Mouse (Mus musculus): ENCODE results near the gene Slc22a16. TPM values are rescaled to one million over a fixed set of nuclear protein-coding genes. Genes with fewer than 3 reads are reported as not detected.
A peak's percentile ranks its signal among the peaks of the same experiment; 100 is the strongest.

Slc22a16 gene
- not detected in 2 replicates for polyA plus RNA-seq (2012; rRNA removed)

DNA sequence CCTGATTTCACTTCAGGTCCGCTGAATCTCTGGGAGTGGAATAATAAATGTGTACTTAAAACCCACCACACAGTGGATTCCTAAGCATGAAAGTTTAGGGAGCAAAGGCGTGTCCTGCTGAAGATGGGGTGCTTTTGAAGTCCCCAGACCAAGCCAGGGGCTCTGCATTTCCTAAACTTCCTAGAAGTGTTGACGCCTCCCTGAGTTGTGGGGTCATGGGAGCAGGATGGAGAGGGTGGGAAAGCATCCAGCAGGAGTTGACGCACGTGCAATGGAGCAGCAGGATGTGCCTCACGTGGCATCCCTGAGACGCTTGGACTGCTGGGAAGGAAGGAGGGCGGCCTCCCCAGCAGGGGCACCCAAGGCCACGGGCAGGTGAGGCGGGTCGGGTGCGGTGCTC, at the start of gene Slc22a16:
Slc22a16 (plus strand) TSS at position 301 of the 400 bp plus-strand sequence.
- Histone ChIP-seq H3K27ac (ENCODE audit: insufficient read depth, low read length) (no peak within 1 kb of the TSS), H3K4me1 (ENCODE audit: control insufficient read depth, insufficient read depth, low read length) (no peaks in the 10 kb centered on the region), H3K4me3 (ENCODE audit: insufficient read depth, low read length) (no peak within 1 kb of the TSS)
- TF ChIP-seq CTCF (IDR thresholded peaks at IDR 0.05; ENCODE audit: extremely low read depth, insufficient read depth, low read length) (no peak), POLR2A (IDR thresholded peaks at IDR 0.05; ENCODE audit: extremely low read depth, insufficient read depth, low read length) (no peak)

DNA sequence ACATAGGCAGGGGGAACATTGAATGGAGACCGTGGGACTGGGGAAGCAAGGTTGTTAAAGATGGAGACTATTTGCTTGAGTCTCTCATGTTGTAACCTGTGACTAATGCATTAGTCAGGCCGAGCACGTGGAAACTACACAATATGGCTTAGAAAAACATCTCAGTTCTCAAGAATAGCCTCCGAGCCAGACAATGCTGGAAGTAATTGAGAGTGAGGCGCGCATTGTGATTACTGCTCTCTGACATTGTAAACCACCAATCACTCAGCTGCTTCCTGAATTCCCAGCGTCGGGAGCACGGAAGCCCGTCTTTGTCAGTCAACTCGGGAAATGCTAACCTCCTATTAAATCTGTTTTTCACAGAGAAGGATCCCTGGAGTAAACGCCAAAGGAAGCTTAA, 48.6 kb upstream of the Slc22a16 start:
- Histone ChIP-seq H3K27ac (ENCODE audit: insufficient read depth, low read length) (peak overlapping the region; percentile 27), H3K4me1 (ENCODE audit: control insufficient read depth, insufficient read depth, low read length) (peaks cover 5% of the 10 kb centered on the region), H3K4me3 (ENCODE audit: insufficient read depth, low read length) (no peak overlapping the region)
- TF ChIP-seq CTCF (IDR thresholded peaks at IDR 0.05; ENCODE audit: extremely low read depth, insufficient read depth, low read length): no peak
- no peak for TF ChIP-seq POLR2A (IDR thresholded peaks at IDR 0.05; ENCODE audit: extremely low read depth, insufficient read depth, low read length)

DNA sequence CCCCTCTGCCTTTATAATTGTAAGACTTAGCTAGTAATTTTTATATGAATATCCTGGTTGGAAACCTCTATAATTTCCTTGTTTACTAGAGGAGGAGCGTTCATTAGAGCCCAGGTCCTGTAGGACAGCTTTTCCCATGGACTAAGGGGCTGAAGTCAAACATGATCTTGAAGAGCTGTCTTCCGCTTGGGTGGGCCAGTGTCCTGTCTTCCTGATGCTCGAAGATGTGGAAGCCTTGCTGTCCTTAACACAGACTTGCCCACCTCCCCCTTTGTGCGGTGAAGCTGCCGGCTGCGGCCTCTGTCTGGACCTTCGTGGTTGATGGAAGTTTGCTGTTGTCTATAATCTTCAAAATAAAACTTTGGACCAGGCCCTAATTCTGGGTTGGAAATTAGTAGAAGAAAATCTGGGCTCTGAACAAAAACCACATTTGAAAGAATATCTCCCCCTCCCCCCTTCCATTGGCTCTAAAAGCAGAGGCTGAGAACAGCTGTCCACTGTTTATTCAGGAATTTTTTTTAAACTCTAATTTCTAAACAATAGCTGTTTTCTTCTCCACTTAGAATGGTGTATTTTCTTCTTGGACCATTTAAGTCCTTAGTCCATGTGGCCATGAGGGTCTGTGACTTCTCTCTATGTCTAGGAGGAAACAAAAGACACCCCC, 46.7 kb upstream of the Slc22a16 start:
- Histone ChIP-seq H3K27ac (ENCODE audit: insufficient read depth, low read length) (peak overlapping the region; percentile 85; the same call in 1 of the 2 replicates), H3K4me1 (ENCODE audit: control insufficient read depth, insufficient read depth, low read length) (peaks cover 5% of the 10 kb centered on the region), H3K4me3 (ENCODE audit: insufficient read depth, low read length) (no peak overlapping the region)
- TF ChIP-seq CTCF (IDR thresholded peaks at IDR 0.05; ENCODE audit: extremely low read depth, insufficient read depth, low read length) (no peak), POLR2A (IDR thresholded peaks at IDR 0.05; ENCODE audit: extremely low read depth, insufficient read depth, low read length) (no peak)

DNA sequence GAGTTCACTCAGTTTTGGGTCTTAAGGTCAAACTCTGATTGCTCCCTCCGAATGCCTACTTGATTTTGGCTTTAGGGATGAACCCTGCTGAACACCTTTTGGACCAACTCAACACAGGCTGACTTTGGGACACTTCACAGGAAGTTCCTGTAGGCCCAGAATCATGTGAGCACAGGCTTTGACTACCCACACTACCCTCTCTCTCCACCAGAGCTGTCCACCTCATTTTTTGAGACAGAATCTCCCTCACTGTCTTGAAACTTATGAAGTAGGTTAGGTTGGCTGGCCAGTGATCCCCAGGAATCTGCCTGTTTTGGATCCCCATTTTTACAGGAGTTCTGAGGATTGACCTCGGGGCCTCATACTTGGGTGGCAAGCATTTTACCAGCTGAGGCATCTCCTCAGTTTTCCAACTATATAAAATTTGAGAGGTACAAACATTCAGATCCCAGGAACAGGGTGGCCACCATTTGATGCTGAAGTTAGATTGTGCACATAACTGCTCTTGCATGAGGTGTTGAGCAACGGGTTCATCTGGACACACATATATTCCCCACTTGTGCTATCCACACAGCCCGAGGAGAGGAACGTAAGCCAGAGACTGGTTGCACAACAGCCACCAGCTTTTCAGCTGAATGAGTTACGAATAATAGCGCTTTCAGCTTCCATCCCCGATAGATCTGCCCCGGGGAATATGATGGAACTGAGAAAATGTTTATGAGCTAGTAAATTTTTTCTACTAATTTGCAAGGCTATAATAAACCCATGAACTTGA, 45.9 kb upstream of the Slc22a16 start:
- no peak overlapping the region for H3K4me3 ChIP-seq (ENCODE audit: insufficient read depth, low read length)
- peaks cover 2% of the 10 kb centered on the region; the same call in 1 of the 2 replicates for H3K4me1 ChIP-seq (ENCODE audit: control insufficient read depth, insufficient read depth, low read length)
- peak overlapping the region; percentile 85 for H3K27ac ChIP-seq (ENCODE audit: insufficient read depth, low read length)
- no peak for TF ChIP-seq CTCF (IDR thresholded peaks at IDR 0.05; ENCODE audit: extremely low read depth, insufficient read depth, low read length)

DNA sequence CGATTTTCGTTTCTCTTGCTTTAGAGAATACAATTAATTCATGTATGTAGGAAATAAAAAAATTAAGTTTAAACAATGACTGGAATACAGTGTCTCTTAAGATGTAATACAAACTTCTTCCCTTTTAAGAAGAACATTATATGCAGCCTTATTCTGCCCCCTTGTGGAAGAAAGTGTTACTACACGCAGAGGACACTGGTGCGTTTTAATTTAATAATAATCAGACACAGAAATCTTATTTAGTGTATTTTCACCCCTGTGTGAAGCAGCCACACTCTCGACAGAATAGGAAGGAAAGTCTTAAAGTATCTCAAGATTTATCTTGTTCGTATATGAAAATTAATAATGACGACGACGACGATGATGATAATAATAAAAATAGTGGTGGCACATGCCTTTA, 45.1 kb upstream of the Slc22a16 start:
- Histone ChIP-seq H3K27ac (ENCODE audit: insufficient read depth, low read length) (no peak overlapping the region), H3K4me1 (ENCODE audit: control insufficient read depth, insufficient read depth, low read length) (peaks cover 2% of the 10 kb centered on the region; the same call in 1 of the 2 replicates), H3K4me3 (ENCODE audit: insufficient read depth, low read length) (no peak overlapping the region)
- TF ChIP-seq POLR2A (IDR thresholded peaks at IDR 0.05; ENCODE audit: extremely low read depth, insufficient read depth, low read length): no peak
- peak; percentile 35; the same call in 1 of the 2 replicates for TF ChIP-seq CTCF (IDR thresholded peaks at IDR 0.05; ENCODE audit: extremely low read depth, insufficient read depth, low read length)

DNA sequence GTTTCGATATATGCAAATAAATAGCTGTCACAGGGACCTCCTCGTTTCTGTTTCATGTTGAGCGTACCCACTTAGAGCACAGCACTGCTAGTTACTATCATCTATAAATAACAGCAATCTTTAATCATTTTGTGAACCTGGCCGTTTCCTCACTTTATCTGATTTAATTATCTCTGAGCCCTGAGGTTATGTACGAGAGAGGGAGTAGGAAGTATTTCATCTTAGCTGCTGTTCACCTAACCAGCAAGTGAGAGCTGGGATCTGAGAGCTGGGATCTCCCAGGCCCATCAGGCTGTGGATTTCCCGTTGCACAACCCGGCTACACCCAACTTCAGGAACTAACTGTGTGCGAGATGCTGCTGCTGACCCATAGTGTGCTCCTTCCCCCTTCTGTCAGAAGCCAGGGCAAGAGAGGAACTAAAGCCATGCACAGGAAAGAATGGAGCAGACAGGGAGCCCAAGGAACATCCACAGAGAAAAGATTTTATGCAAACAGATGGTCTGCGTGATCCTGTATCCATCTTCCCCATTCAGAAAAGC, 44.5 kb upstream of the Slc22a16 start:
- peaks cover 2% of the 10 kb centered on the region; the same call in 1 of the 2 replicates for H3K4me1 ChIP-seq (ENCODE audit: control insufficient read depth, insufficient read depth, low read length)
- H3K27ac ChIP-seq (ENCODE audit: insufficient read depth, low read length): no peak overlapping the region
- no peak for TF ChIP-seq CTCF (IDR thresholded peaks at IDR 0.05; ENCODE audit: extremely low read depth, insufficient read depth, low read length)
- no peak for TF ChIP-seq POLR2A (IDR thresholded peaks at IDR 0.05; ENCODE audit: extremely low read depth, insufficient read depth, low read length)
- no peak overlapping the region for H3K4me3 ChIP-seq (ENCODE audit: insufficient read depth, low read length)

DNA sequence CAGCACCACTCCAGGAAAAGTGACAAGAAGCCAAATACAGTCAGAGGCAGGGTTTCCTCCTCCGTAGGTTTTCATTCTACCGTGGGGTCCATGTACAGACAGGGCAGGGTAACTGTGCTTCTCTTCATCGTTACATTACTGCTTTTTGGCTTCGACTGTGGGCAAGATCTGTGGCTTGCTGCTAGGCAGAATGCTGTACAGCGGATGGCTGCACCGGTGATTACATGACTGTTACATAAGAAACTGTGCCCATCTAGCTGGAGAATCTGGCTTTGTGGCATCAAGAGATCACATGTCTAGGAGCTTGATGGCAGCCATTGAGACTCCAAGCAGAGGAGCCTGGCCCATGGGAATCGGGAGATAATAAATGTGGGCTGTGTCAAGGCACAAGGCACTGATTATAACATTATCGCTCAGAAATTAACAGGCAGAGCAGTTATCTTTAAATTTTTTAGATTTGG, 43.8 kb upstream of the Slc22a16 start:
- Histone ChIP-seq H3K4me3 (ENCODE audit: insufficient read depth, low read length) (no peak overlapping the region), H3K4me1 (ENCODE audit: control insufficient read depth, insufficient read depth, low read length) (peaks cover 2% of the 10 kb centered on the region; the same call in 1 of the 2 replicates), H3K27ac (ENCODE audit: insufficient read depth, low read length) (no peak overlapping the region)
- no peak for TF ChIP-seq CTCF (IDR thresholded peaks at IDR 0.05; ENCODE audit: extremely low read depth, insufficient read depth, low read length)
- TF ChIP-seq POLR2A (IDR thresholded peaks at IDR 0.05; ENCODE audit: extremely low read depth, insufficient read depth, low read length): no peak

DNA sequence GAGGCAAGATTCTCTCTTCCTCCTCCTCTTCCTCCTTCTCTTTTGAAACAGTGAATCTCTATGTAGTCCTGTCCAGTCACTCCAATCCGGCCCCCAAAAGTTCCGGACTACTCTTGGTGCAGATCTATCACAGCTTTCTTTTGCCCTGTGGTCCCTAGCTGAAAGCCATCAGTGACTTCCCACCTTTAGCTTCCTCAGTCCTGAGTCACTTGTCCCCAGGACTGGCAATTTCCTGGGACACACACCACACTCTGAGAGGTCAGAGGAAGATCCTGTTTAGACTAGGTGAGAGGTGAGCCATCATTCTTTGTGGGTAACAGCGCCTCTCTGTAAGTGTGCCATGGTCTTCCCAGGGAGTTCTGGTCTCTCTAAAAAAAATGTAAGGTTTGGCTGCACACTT, 43.1 kb upstream of the Slc22a16 start:
- Histone ChIP-seq H3K4me1 (ENCODE audit: control insufficient read depth, insufficient read depth, low read length) (peaks cover 2% of the 10 kb centered on the region; the same call in 1 of the 2 replicates), H3K4me3 (ENCODE audit: insufficient read depth, low read length) (no peak overlapping the region), H3K27ac (ENCODE audit: insufficient read depth, low read length) (no peak overlapping the region)
- TF ChIP-seq POLR2A (IDR thresholded peaks at IDR 0.05; ENCODE audit: extremely low read depth, insufficient read depth, low read length): no peak
- TF ChIP-seq CTCF (IDR thresholded peaks at IDR 0.05; ENCODE audit: extremely low read depth, insufficient read depth, low read length): no peak

DNA sequence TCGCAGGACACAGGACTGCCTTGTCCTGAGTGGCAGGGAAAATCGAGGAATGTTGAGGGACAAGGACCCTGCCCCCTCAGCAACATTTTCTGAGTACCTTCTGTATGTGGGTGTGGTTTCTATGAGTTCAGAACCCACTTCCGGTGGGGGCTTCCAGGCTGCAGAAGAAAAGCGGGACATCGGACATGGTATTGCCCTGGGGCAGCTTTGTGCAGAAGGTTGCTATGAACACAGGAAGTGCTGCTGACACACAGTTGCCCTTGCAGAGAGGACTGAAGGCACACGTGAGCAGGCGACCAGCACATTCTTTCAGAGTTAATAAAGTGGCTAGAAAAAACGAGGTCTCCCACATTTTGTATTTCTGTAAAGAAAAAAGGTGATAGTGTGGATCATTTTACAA, 42.6 kb upstream of the Slc22a16 start:
- no peak overlapping the region for H3K27ac ChIP-seq (ENCODE audit: insufficient read depth, low read length)
- TF ChIP-seq POLR2A (IDR thresholded peaks at IDR 0.05; ENCODE audit: extremely low read depth, insufficient read depth, low read length) (no peak), CTCF (IDR thresholded peaks at IDR 0.05; ENCODE audit: extremely low read depth, insufficient read depth, low read length) (no peak)
- peaks cover 2% of the 10 kb centered on the region; the same call in 1 of the 2 replicates for H3K4me1 ChIP-seq (ENCODE audit: control insufficient read depth, insufficient read depth, low read length)
- H3K4me3 ChIP-seq (ENCODE audit: insufficient read depth, low read length): no peak overlapping the region
